Mouse (Mus musculus): ENCODE data around the gene Gm8947. TPM values are rescaled to one million over a fixed set of nuclear protein-coding genes. Genes with fewer than 3 reads are reported as not detected.

Gene Gm8947
- polyA plus RNA-seq, 1 experiment from 2014 or later, result 0.19 TPM

DNA sequence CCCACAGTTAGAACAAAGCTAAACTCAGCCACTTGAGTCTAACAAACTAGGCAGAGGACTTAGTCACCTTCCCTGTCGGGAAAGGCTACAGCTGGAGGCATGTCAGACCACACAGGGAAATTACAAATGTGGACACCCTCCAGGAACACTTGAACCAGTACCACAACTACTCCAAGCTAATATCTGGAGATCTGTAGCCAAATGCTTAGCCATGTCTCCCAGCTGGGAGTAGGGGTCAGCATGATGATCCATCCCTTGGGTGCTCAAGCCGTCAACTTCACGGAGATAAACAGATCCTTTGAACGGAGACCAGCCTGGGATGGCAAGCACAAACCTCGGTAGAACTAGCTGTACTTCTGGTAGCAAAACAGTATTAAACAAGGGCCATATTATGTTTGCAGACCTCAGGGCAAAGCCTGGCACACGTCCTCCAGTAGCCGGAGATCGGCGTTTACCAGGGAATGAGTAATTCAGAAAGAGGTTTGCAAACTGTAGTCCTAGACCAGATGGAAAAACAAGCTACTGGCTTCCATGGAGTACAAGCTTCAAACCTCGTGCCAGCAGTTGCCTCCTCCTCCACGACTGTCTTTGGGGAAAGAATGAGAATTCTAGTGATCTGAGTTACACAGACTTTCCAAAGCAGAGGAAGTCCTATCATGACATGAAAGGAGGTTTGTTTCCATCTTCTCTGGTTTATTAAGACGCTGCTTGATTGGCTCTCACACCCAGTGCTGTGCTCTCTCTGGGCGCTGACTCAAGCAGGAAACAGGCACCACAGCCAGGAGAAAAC is 44.2 kb downstream of the Gm8947 start:
- Histone ChIP-seq H3K9ac (no peak overlapping the region), H3K4me3 (replicated peaks) (no peak overlapping the region), H3K4me1 (no peaks in the 10 kb centered on the region), H3K4me2 (no peak overlapping the region), H3K9me3 (no peaks in the 10 kb centered on the region), H3K27ac (no peak overlapping the region), H3K36me3 (no peaks in the 10 kb centered on the region), H3K27me3 (replicated peaks) (no peaks in the 10 kb centered on the region)
- no peak for ATAC-seq (ENCODE audit: insufficient read depth, low FRiP score, low read depth)
- WGBS, result 64% methylated on average over 13 of the region's 13 CpGs

- WGBS, result 55% methylated on average over 3 of the region's 3 CpGs
- Histone ChIP-seq H3K9ac (no peak overlapping the region), H3K9me3 (no peaks in the 10 kb centered on the region), H3K36me3 (no peaks in the 10 kb centered on the region), H3K4me1 (no peaks in the 10 kb centered on the region), H3K4me2 (no peak overlapping the region), H3K27me3 (replicated peaks) (no peaks in the 10 kb centered on the region), H3K4me3 (replicated peaks) (no peak overlapping the region), H3K27ac (no peak overlapping the region)
- ATAC-seq (ENCODE audit: insufficient read depth, low FRiP score, low read depth), result no peak
These were observed 45.6 kb downstream of the Gm8947 start for GRCm38 (mm10) chr1:151237780-151238179.

DNA sequence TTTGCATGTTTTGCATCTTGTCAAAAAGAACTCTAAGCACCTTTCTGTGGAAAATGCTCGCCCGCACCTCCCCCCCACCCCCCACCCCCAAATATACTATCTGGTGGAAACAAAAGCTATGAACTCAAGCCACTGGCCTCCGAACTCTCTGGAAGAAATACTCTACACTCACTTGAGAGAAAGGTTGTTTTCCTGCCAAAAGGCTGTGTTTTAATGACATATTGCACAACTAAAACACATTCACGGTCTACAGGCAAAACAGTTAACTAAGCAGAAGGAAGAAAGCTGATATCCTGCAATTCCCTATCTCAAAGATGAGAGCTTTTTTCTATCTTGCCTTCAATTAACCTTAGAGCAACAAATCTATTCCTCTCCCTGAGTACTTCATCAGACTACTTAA is 51.2 kb downstream of the Gm8947 start:
- ATAC-seq (ENCODE audit: insufficient read depth, low FRiP score, low read depth), result no peak
- no peak overlapping the region for H3K9ac ChIP-seq
- H3K4me3 ChIP-seq (replicated peaks), result no peak overlapping the region
- H3K27me3 ChIP-seq (replicated peaks), result no peaks in the 10 kb centered on the region
- 82% methylated on average over 4 of the region's 4 CpGs for WGBS
- no peaks in the 10 kb centered on the region for H3K9me3 ChIP-seq
- H3K27ac ChIP-seq, result no peak overlapping the region
- H3K4me2 ChIP-seq, result no peak overlapping the region
- no peaks in the 10 kb centered on the region for H3K36me3 ChIP-seq
- no peaks in the 10 kb centered on the region for H3K4me1 ChIP-seq

Other genes with a start within 250 kb of the Gm8947 start
- gene Hmcn1, start 198.9 kb upstream of the Gm8947 start, polyA plus RNA-seq (2015; fragmentation: Nextera tagmentation; extraction: Ambion mirVana), result 11.4 and 11.6 TPM in 2 replicates
- gene Gm47985, start 9.8 kb upstream of the Gm8947 start, polyA plus RNA-seq (2015; fragmentation: Nextera tagmentation; extraction: Ambion mirVana), result 0.13 and 0.17 TPM in 2 replicates
- gene Gm47995, start 6.1 kb downstream of the Gm8947 start, polyA plus RNA-seq (2015; fragmentation: Nextera tagmentation; extraction: Ambion mirVana), result 0.19 and 0.21 TPM in 2 replicates
- 0.33 TPM in 1 of 2 replicates, not detected in the other for gene 3110040M04Rik, start 11.7 kb downstream of the Gm8947 start, polyA plus RNA-seq (2015; fragmentation: Nextera tagmentation; extraction: Ambion mirVana)
- not detected in 2 replicates for gene Gm47996, start 17.8 kb downstream of the Gm8947 start, polyA plus RNA-seq (2015; fragmentation: Nextera tagmentation; extraction: Ambion mirVana)
- gene Ivns1abp, start 152.1 kb downstream of the Gm8947 start, polyA plus RNA-seq (2015; fragmentation: Nextera tagmentation; extraction: Ambion mirVana), result 206 and 241 TPM in 2 replicates
- gene Swt1, start 236.1 kb downstream of the Gm8947 start, polyA plus RNA-seq (2015; fragmentation: Nextera tagmentation; extraction: Ambion mirVana), result 25.1 and 26.5 TPM in 2 replicates
- 42.5 and 44.8 TPM in 2 replicates for gene Trmt1l, start 236.2 kb downstream of the Gm8947 start, polyA plus RNA-seq (2015; fragmentation: Nextera tagmentation; extraction: Ambion mirVana)

Measured in stomach, embryonic 15.5 days (tissue).